In genomic region chr15:84232609-84233008, GRCm38 (mm10) we compare ENCODE assay signal across 8 mouse cellular contexts. TPM values are rescaled to one million over a fixed set of nuclear protein-coding genes. Genes with fewer than 3 reads are reported as not detected.
DNase-seq lines count a peak whose midpoint lies in the region; ATAC-seq and TF ChIP-seq lines count a peak whose summit lies in the region.

No protein-coding gene starts in this region.

- peak overlapping the region; percentile 50 for H3K4me3 ChIP-seq in kidney, postnatal 0 days (replicated peaks; ENCODE audit: low read depth, low read length)
- peak overlapping the region; percentile 50 for H3K4me3 ChIP-seq in embryonic facial prominence, embryonic 11.5 days (ENCODE audit: low read depth, low read length)
- H3K4me3 ChIP-seq in intestine, embryonic 16.5 days (ENCODE audit: low read length), result peak overlapping the region; percentile 56
- H3K4me3 ChIP-seq in neural tube, embryonic 13.5 days, result peak overlapping the region; percentile 46
- H3K4me3 ChIP-seq in thymus, adult 2 months (ENCODE audit: control insufficient read depth, insufficient read depth, low read length), result no peak overlapping the region

- H3K9ac ChIP-seq in kidney, postnatal 0 days (ENCODE audit: low read depth, low read length), result no peak overlapping the region
- H3K9ac ChIP-seq in embryonic facial prominence, embryonic 11.5 days (replicated peaks; ENCODE audit: low read length), result peak overlapping the region; percentile 67; the same call in 1 of the 2 replicates
- peak overlapping the region; percentile 68; the same call in 1 of the 2 replicates for H3K9ac ChIP-seq in intestine, embryonic 16.5 days (ENCODE audit: low read depth, low read length)
- H3K9ac ChIP-seq in neural tube, embryonic 13.5 days, result peak overlapping the region; percentile 73; the same call in 1 of the 2 replicates

- no peaks in the 10 kb centered on the region for H3K9me3 ChIP-seq in kidney, postnatal 0 days (replicated peaks; ENCODE audit: low read length)
- no peaks in the 10 kb centered on the region for H3K9me3 ChIP-seq in embryonic facial prominence, embryonic 11.5 days (replicated peaks; ENCODE audit: control insufficient read depth, low read length)
- H3K9me3 ChIP-seq in intestine, embryonic 16.5 days (ENCODE audit: control insufficient read depth, low read length), result no peaks in the 10 kb centered on the region; the same call in 1 of the 2 replicates
- H3K9me3 ChIP-seq in neural tube, embryonic 13.5 days, result no peaks in the 10 kb centered on the region

- ATAC-seq in kidney, postnatal 0 days (replicated peaks; ENCODE audit: low FRiP score, low read depth), result no peak
- no peak for ATAC-seq in embryonic facial prominence, embryonic 11.5 days (replicated peaks; ENCODE audit: insufficient number of reproducible peaks, low FRiP score, low TSS enrichment, low read depth)
- no peak for ATAC-seq in intestine, embryonic 16.5 days
- ATAC-seq in neural tube, embryonic 13.5 days (ENCODE audit: low read depth), result no peak

- DNase-seq in kidney, postnatal 0 days (ENCODE audit: low spot score), result no peak
- DNase-seq in kidney, postnatal 10 days, result no peak
- no peak for DNase-seq in embryonic facial prominence, embryonic 11.5 days (ENCODE audit: low spot score)
- no peak for DNase-seq in thymus, adult 2 months
- DNase-seq in Muller cell, postnatal 12 days (ENCODE audit: inconsistent ontology term), result no peak
- DNase-seq in T-cell, adult 2 months (ENCODE audit: low spot score), result no peak

- peak overlapping the region; percentile 92 for H3K4me2 ChIP-seq in kidney, postnatal 0 days (ENCODE audit: low read length)
- peak overlapping the region; percentile 88 for H3K4me2 ChIP-seq in embryonic facial prominence, embryonic 11.5 days (ENCODE audit: low read depth, low read length)
- H3K4me2 ChIP-seq in intestine, embryonic 16.5 days (ENCODE audit: low read depth, low read length), result peak overlapping the region; percentile 93; the same call in 1 of the 2 replicates
- H3K4me2 ChIP-seq in neural tube, embryonic 13.5 days, result peak overlapping the region; percentile 87

- peaks cover 4% of the 10 kb centered on the region; the same call in 1 of the 2 replicates for H3K4me1 ChIP-seq in kidney, postnatal 0 days (replicated peaks; ENCODE audit: insufficient read depth, low read length)
- peaks cover 5% of the 10 kb centered on the region; the same call in 1 of the 2 replicates for H3K4me1 ChIP-seq in embryonic facial prominence, embryonic 11.5 days (ENCODE audit: control insufficient read depth, insufficient read depth, low read length)
- H3K4me1 ChIP-seq in intestine, embryonic 16.5 days (ENCODE audit: control insufficient read depth, insufficient read depth, low read length), result peaks cover 15% of the 10 kb centered on the region
- H3K4me1 ChIP-seq in neural tube, embryonic 13.5 days (replicated peaks), result peaks cover 51% of the 10 kb centered on the region
- no peaks in the 10 kb centered on the region for H3K4me1 ChIP-seq in thymus, adult 2 months (replicated peaks; ENCODE audit: control insufficient read depth, insufficient read depth, low read length)

- no peak for TF ChIP-seq POLR2A in thymus, adult 2 months (IDR thresholded peaks at IDR 0.05; ENCODE audit: control insufficient read depth, extremely low read depth, insufficient read depth, low read length, poor library complexity)

- TF ChIP-seq CTCF in kidney, postnatal 0 days (IDR thresholded peaks at IDR 0.05; ENCODE audit: low read depth), result no peak
- no peak for TF ChIP-seq CTCF in thymus, adult 2 months (IDR thresholded peaks at IDR 0.05; ENCODE audit: borderline replicate concordance, control insufficient read depth, extremely low read depth, insufficient read depth, low read length, poor library complexity)

- H3K27ac ChIP-seq in kidney, postnatal 0 days, result no peak overlapping the region
- H3K27ac ChIP-seq in embryonic facial prominence, embryonic 11.5 days (replicated peaks; ENCODE audit: low read depth, low read length), result no peak overlapping the region
- H3K27ac ChIP-seq in intestine, embryonic 16.5 days (ENCODE audit: low read length), result no peak overlapping the region
- H3K27ac ChIP-seq in neural tube, embryonic 13.5 days (replicated peaks), result peak overlapping the region; percentile 74; the same call in 1 of the 2 replicates
- H3K27ac ChIP-seq in thymus, adult 2 months (ENCODE audit: control insufficient read depth, insufficient read depth, low read length), result no peak overlapping the region

- 25% methylated on average over 8 of the region's 8 CpGs for WGBS in kidney, postnatal 0 days
- WGBS in embryonic facial prominence, embryonic 11.5 days, result 10% methylated on average over 8 of the region's 8 CpGs
- 33% methylated on average over 8 of the region's 8 CpGs for WGBS in intestine, embryonic 16.5 days
- 13% methylated on average over 8 of the region's 8 CpGs for WGBS in neural tube, embryonic 13.5 days
- 82% methylated on average over 8 of the region's 8 CpGs for WGBS in thymus, adult 2 months

- no peaks in the 10 kb centered on the region for H3K27me3 ChIP-seq in kidney, postnatal 0 days (ENCODE audit: insufficient read depth, low read length)
- no peaks in the 10 kb centered on the region for H3K27me3 ChIP-seq in embryonic facial prominence, embryonic 11.5 days (ENCODE audit: control insufficient read depth, insufficient read depth, low read length)
- 0 out of 2 replicates have a peak, but pooled peaks cover 5% of the 10 kb centered on the region for H3K27me3 ChIP-seq in intestine, embryonic 16.5 days (replicated peaks; ENCODE audit: control insufficient read depth, insufficient read depth, low read length)
- peaks cover 7% of the 10 kb centered on the region; the same call in 1 of the 2 replicates for H3K27me3 ChIP-seq in neural tube, embryonic 13.5 days
- H3K27me3 ChIP-seq in thymus, adult 2 months (ENCODE audit: control insufficient read depth, insufficient read depth, low read length), result peaks cover 5% of the 10 kb centered on the region; the same call in 1 of the 2 replicates

- H3K36me3 ChIP-seq in kidney, postnatal 0 days (ENCODE audit: insufficient read depth, low read length), result no peaks in the 10 kb centered on the region
- no peaks in the 10 kb centered on the region for H3K36me3 ChIP-seq in embryonic facial prominence, embryonic 11.5 days (replicated peaks; ENCODE audit: control insufficient read depth, insufficient read depth, low read depth, low read length)
- no peaks in the 10 kb centered on the region for H3K36me3 ChIP-seq in intestine, embryonic 16.5 days (ENCODE audit: control insufficient read depth, insufficient read depth, low read length)
- no peaks in the 10 kb centered on the region for H3K36me3 ChIP-seq in neural tube, embryonic 13.5 days
- no peaks in the 10 kb centered on the region for H3K36me3 ChIP-seq in thymus, adult 2 months (ENCODE audit: control insufficient read depth, insufficient read depth, low read length)

RNA-seq across cellular contexts. Expression of gene Parvb, which starts 0.8 kb away (rescaled TPM):
- 2.8 and 3.3 TPM in 2 replicates for polyA plus RNA-seq in kidney, postnatal 0 days (2015; fragmentation: Nextera tagmentation; extraction: Ambion mirVana)
- 6.0 and 7.3 TPM in 2 replicates for polyA plus RNA-seq in embryonic facial prominence, embryonic 11.5 days (2014; fragmentation: Nextera tagmentation; extraction: Ambion mirVana)
- 2.5 TPM in 2 replicates for polyA plus RNA-seq in intestine, embryonic 16.5 days (2015; fragmentation: Nextera tagmentation; extraction: Ambion mirVana)
- polyA plus RNA-seq in neural tube, embryonic 13.5 days (2015; fragmentation: Nextera tagmentation; extraction: Ambion mirVana), result 8.5 and 9.0 TPM in 2 replicates
- polyA plus RNA-seq in thymus, adult 2 months (2012; rRNA removed), result 3.3 and 6.8 TPM in 2 replicates

RNA-seq across cellular contexts. Expression of gene Samm50, which starts 40.6 kb away (rescaled TPM):
- 147 and 155 TPM in 2 replicates for polyA plus RNA-seq in kidney, postnatal 0 days (2015; fragmentation: Nextera tagmentation; extraction: Ambion mirVana)
- 84.3 and 85.7 TPM in 2 replicates for polyA plus RNA-seq in embryonic facial prominence, embryonic 11.5 days (2014; fragmentation: Nextera tagmentation; extraction: Ambion mirVana)
- polyA plus RNA-seq in intestine, embryonic 16.5 days (2015; fragmentation: Nextera tagmentation; extraction: Ambion mirVana), result 152 and 165 TPM in 2 replicates
- polyA plus RNA-seq in neural tube, embryonic 13.5 days (2015; fragmentation: Nextera tagmentation; extraction: Ambion mirVana), result 79.4 and 83.5 TPM in 2 replicates
- polyA plus RNA-seq in thymus, adult 2 months (2012; rRNA removed), result 14.5 and 15.2 TPM in 2 replicates
